Mouse (Mus musculus) neural tube, embryonic 14.5 days (tissue): ENCODE measurements around the gene Col11a2. TPM values are rescaled to one million over a fixed set of nuclear protein-coding genes. Genes with fewer than 3 reads are reported as not detected.
"Not testable (repeated sequence)": the region's sequence is repeated elsewhere in the genome, so short reads cannot be mapped to it uniquely, and the experiment has no call there.

Source experiments
- ATAC-seq: fragments of 200-750 bp; cut with Nextera tagmentation; 2 replicates; pipeline ENCODE4 v1.8.0; 2017; ENCODE audit warnings: low read depth, mild to moderate bottlenecking, moderate TSS enrichment, moderate library complexity
- H3K27ac ChIP-seq: fragments of 300-500 bp; sonication (generic); 2 replicates; pipeline ENCODE4 v1.5.1; 2014; ENCODE audit warnings: low read depth, mild to moderate bottlenecking, control low read depth, low read length, moderate library complexity, mixed read lengths
- H3K27me3 ChIP-seq: fragments of 300-500 bp; sonication (generic); 2 replicates; pipeline ENCODE4 v1.6.1; 2014; ENCODE audit warnings: low read length; ENCODE audit not compliant: control insufficient read depth, insufficient read depth
- H3K36me3 ChIP-seq: fragments of 300-500 bp; sonication (generic); 2 replicates; pipeline ENCODE4 v1.6.1; 2014; ENCODE audit warnings: low read length, mixed read lengths; ENCODE audit not compliant: control insufficient read depth, insufficient read depth
- H3K4me1 ChIP-seq: fragments of 300-500 bp; sonication (generic); 2 replicates; pipeline ENCODE4 v1.6.1; 2014; ENCODE audit warnings: low read length; ENCODE audit not compliant: control insufficient read depth, insufficient read depth
- H3K4me2 ChIP-seq: fragments of 300-500 bp; sonication (generic); 2 replicates; pipeline ENCODE4 v1.6.1; 2014; ENCODE audit warnings: mild to moderate bottlenecking, low read depth, low read length, control low read depth
- H3K4me3 ChIP-seq: fragments of 300-500 bp; sonication (generic); 2 replicates; pipeline ENCODE4 v1.5.1; 2014; ENCODE audit warnings: low read depth, low read length, control low read depth, mixed read lengths
- H3K9ac ChIP-seq: fragments of 300-500 bp; sonication (generic); replicated peaks from 2 replicates; pipeline ENCODE4 v1.6.1; 2014; ENCODE audit warnings: low read depth, mild to moderate bottlenecking, control low read depth, low read length, mixed read lengths
- H3K9me3 ChIP-seq: fragments of 300-500 bp; sonication (generic); 2 replicates; pipeline ENCODE4 v1.6.1; 2016; ENCODE audit warnings: low read length; ENCODE audit not compliant: control insufficient read depth
- WGBS: fragments of 180-500 bp; shearing (Covaris S2); extraction: QIAGEN DNeasy Blood & Tissue Kit; methylation state at CpG from one replicate; pipeline ENCODE4 v1.1.7; 2014; 5-methylcytosine and 5-hydroxymethylcytosine counted together
- polyA plus RNA-seq: library from polyadenylated mRNA; unstranded; fragments of >200 nt; fragmentation: Nextera tagmentation; extraction: Ambion mirVana; gene quantifications from 2 replicates; pipeline ENCODE4 v1.2.1, GENCODE M21; 2014

The Col11a2 gene
- polyA plus RNA-seq, result 3.6 and 4.5 TPM in 2 replicates

- H3K27ac ChIP-seq, result 0 out of 2 replicates have a peak within 1 kb of the TSS, but pooled peaks have one; percentile 22
- H3K9ac ChIP-seq, result peak within 1 kb of the TSS; percentile 46
- no peaks in the 10 kb centered on the region for H3K27me3 ChIP-seq
- ATAC-seq, result peak; percentile 52
- WGBS, result 4% methylated on average over 28 of the region's 28 CpGs
- peaks cover 26% of the 10 kb centered on the region; the same call in 1 of the 2 replicates for H3K36me3 ChIP-seq
- H3K4me2 ChIP-seq, result peak within 1 kb of the TSS; percentile 50
- H3K9me3 ChIP-seq, result no peaks in the 10 kb centered on the region
- H3K4me1 ChIP-seq, result peaks cover 16% of the 10 kb centered on the region
- H3K4me3 ChIP-seq, result peak within 1 kb of the TSS; percentile 20; the same call in 1 of the 2 replicates
Observed at GRCm38 (mm10) chr17:34038878-34039561, at the start of gene Col11a2. Gene Col11a2, plus strand, starts transcription at chr17:34039437.

- H3K27ac ChIP-seq, result no peak overlapping the region
- ATAC-seq, result peak; percentile 46; the same call in 1 of the 2 replicates
- H3K9ac ChIP-seq, result no peak overlapping the region
- 34% methylated on average over 10 of the region's 10 CpGs for WGBS
- H3K36me3 ChIP-seq, result no peaks in the 10 kb centered on the region
- no peaks in the 10 kb centered on the region for H3K4me1 ChIP-seq
- H3K27me3 ChIP-seq, result no peaks in the 10 kb centered on the region
- H3K4me2 ChIP-seq, result no peak overlapping the region
- H3K9me3 ChIP-seq, result no peaks in the 10 kb centered on the region
- no peak overlapping the region for H3K4me3 ChIP-seq
Observed at GRCm38 (mm10) chr17:33991788-33992664, 47.2 kb upstream of the Col11a2 start.

- H3K27ac ChIP-seq, result no peak overlapping the region
- no peak for ATAC-seq
- H3K9ac ChIP-seq, result no peak overlapping the region
- H3K27me3 ChIP-seq, result 0 out of 2 replicates have a peak, but pooled peaks cover under 1% of the 10 kb centered on the region
- WGBS, result 91% methylated on average over 8 of the region's 8 CpGs
- no peak overlapping the region for H3K4me2 ChIP-seq
- H3K36me3 ChIP-seq, result no peaks in the 10 kb centered on the region
- H3K4me1 ChIP-seq, result 0 out of 2 replicates have a peak, but pooled peaks cover 2% of the 10 kb centered on the region
- H3K4me3 ChIP-seq, result no peak overlapping the region
- no peaks in the 10 kb centered on the region for H3K9me3 ChIP-seq
Observed at GRCm38 (mm10) chr17:33994959-33995358, 44.3 kb upstream of the Col11a2 start.

- no peak overlapping the region for H3K9ac ChIP-seq
- no peaks in the 10 kb centered on the region for H3K9me3 ChIP-seq
- WGBS, result 68% methylated on average over 3 of the region's 3 CpGs
- H3K27ac ChIP-seq, result no peak overlapping the region
- H3K4me3 ChIP-seq, result no peak overlapping the region
- 0 out of 2 replicates have a peak, but pooled peaks cover 2% of the 10 kb centered on the region for H3K4me1 ChIP-seq
- H3K36me3 ChIP-seq, result no peaks in the 10 kb centered on the region
- H3K27me3 ChIP-seq, result peaks cover 7% of the 10 kb centered on the region; the same call in 1 of the 2 replicates
- no peak overlapping the region for H3K4me2 ChIP-seq
- no peak for ATAC-seq
Observed at GRCm38 (mm10) chr17:33995651-33996050, 43.6 kb upstream of the Col11a2 start.

- H3K36me3 ChIP-seq, ATAC-seq, H3K4me3 ChIP-seq, H3K9ac ChIP-seq, H3K27me3 ChIP-seq, H3K4me2 ChIP-seq, H3K27ac ChIP-seq, H3K4me1 ChIP-seq, H3K9me3 ChIP-seq: not testable (repeated sequence)
- WGBS, result 97% methylated on average over 2 of the region's 2 CpGs
Observed at GRCm38 (mm10) chr17:33997025-33997424, 42.2 kb upstream of the Col11a2 start.

- H3K4me2 ChIP-seq, H3K9ac ChIP-seq, H3K4me1 ChIP-seq, H3K9me3 ChIP-seq, H3K27me3 ChIP-seq, H3K4me3 ChIP-seq, ATAC-seq, H3K27ac ChIP-seq, H3K36me3 ChIP-seq: not testable (repeated sequence)
- 63% methylated on average over 5 of the region's 5 CpGs for WGBS
Observed at GRCm38 (mm10) chr17:33998697-33999096, 40.5 kb upstream of the Col11a2 start.

- Histone ChIP-seq H3K27ac (no peak overlapping the region), H3K4me2 (peak overlapping the region; percentile 88), H3K9me3 (no peaks in the 10 kb centered on the region), H3K36me3 (no peaks in the 10 kb centered on the region), H3K4me1 (0 out of 2 replicates have a peak, but pooled peaks cover 2% of the 10 kb centered on the region), H3K27me3 (peaks cover 9% of the 10 kb centered on the region; the same call in 1 of the 2 replicates), H3K4me3 (peak overlapping the region; percentile 40), H3K9ac (peak overlapping the region; percentile 28; the same call in 1 of the 2 replicates)
- 2% methylated on average over 87 of the region's 87 CpGs for WGBS
- ATAC-seq, result peak; percentile 34
Observed at GRCm38 (mm10) chr17:33999341-34000149, 39.7 kb upstream of the Col11a2 start.

GRCm38 (mm10) chr17:34000150-34000537, 39.1 kb upstream of the Col11a2 start, which contains the start of gene H2-K1:
Gene H2-K1, minus strand, starts transcription at chr17:34000347.
- Histone ChIP-seq H3K9me3 (no peaks in the 10 kb centered on the region), H3K4me1 (0 out of 2 replicates have a peak, but pooled peaks cover 2% of the 10 kb centered on the region), H3K4me2 (peak within 1 kb of the TSS; percentile 88), H3K9ac (peak within 1 kb of the TSS; percentile 28; the same call in 1 of the 2 replicates), H3K4me3 (peak within 1 kb of the TSS; percentile 40), H3K36me3 (no peaks in the 10 kb centered on the region), H3K27ac (no peak within 1 kb of the TSS), H3K27me3 (peaks cover 9% of the 10 kb centered on the region; the same call in 1 of the 2 replicates)
- ATAC-seq, result peak; percentile 79
- under 1% methylated on average over 18 of the region's 30 CpGs for WGBS
